Mouse (Mus musculus) stomach, embryonic 14.5 days (tissue): ENCODE data around the gene Lrp8. TPM values are rescaled to one million over a fixed set of nuclear protein-coding genes. Genes with fewer than 3 reads are reported as not detected.

Source experiments
- ATAC-seq: fragments of 200-750 bp; cut with Nextera tagmentation; 2 replicates; pipeline ENCODE4 v1.8.0; 2017; ENCODE audit warnings: low read depth, moderate TSS enrichment; ENCODE audit not compliant: insufficient number of reproducible peaks, insufficient read depth, low FRiP score
- H3K27ac ChIP-seq: fragments of 300-500 bp; sonication (generic); 2 replicates; pipeline ENCODE4 v1.5.1; 2014; ENCODE audit warnings: mild to moderate bottlenecking, low read length, moderate library complexity, mixed read lengths
- H3K27me3 ChIP-seq: fragments of 300-500 bp; sonication (generic); 2 replicates; pipeline ENCODE4 v1.6.1; 2014; ENCODE audit warnings: low read length, control low read depth, mixed read lengths; ENCODE audit not compliant: control insufficient read depth, insufficient read depth
- H3K36me3 ChIP-seq: fragments of 300-500 bp; sonication (generic); 2 replicates; pipeline ENCODE4 v1.6.1; 2014; ENCODE audit warnings: mild to moderate bottlenecking, control low read depth, low read length, moderate library complexity, mixed read lengths; ENCODE audit not compliant: control insufficient read depth, insufficient read depth
- H3K4me1 ChIP-seq: fragments of 300-500 bp; sonication (generic); 2 replicates; pipeline ENCODE4 v1.6.1; 2014; ENCODE audit warnings: low read length, control low read depth, mixed read lengths; ENCODE audit not compliant: control insufficient read depth, insufficient read depth
- H3K4me2 ChIP-seq: fragments of 300-500 bp; sonication (generic); replicated peaks from 2 replicates; pipeline ENCODE4 v1.6.1; 2014; ENCODE audit warnings: low read depth, low read length, control low read depth
- H3K4me3 ChIP-seq: fragments of 300-500 bp; sonication (generic); 2 replicates; pipeline ENCODE4 v1.5.1; 2014; ENCODE audit warnings: low read depth, low read length, control low read depth
- H3K9ac ChIP-seq: fragments of 300-500 bp; sonication (generic); replicated peaks from 2 replicates; pipeline ENCODE4 v1.6.1; 2014; ENCODE audit warnings: low read depth, mild to moderate bottlenecking, control low read depth, low read length, moderate library complexity, mixed read lengths
- H3K9me3 ChIP-seq: fragments of 300-500 bp; sonication (generic); 2 replicates; pipeline ENCODE4 v1.6.1; 2016; ENCODE audit warnings: low read depth, low read length, control low read depth; ENCODE audit not compliant: control insufficient read depth
- WGBS: fragments of 180-500 bp; shearing (Covaris S2); extraction: QIAGEN DNeasy Blood & Tissue Kit; methylation state at CpG from one replicate; pipeline ENCODE4 v1.1.7; 2014; 5-methylcytosine and 5-hydroxymethylcytosine counted together
- polyA plus RNA-seq: library from polyadenylated mRNA; unstranded; fragments of >200 nt; fragmentation: Nextera tagmentation; extraction: Ambion mirVana; gene quantifications from 2 replicates; pipeline ENCODE4 v1.2.1, GENCODE M21; 2014

The Lrp8 gene
- polyA plus RNA-seq, 1 experiment from 2014 or later = 1.6 TPM

GRCm38 (mm10) chr4:107830189-107830588 is 28.1 kb downstream of the Lrp8 start:
- no peak overlapping the region for H3K4me2 ChIP-seq
- no peaks in the 10 kb centered on the region for H3K36me3 ChIP-seq
- no peak overlapping the region for H3K9ac ChIP-seq
- H3K27me3 ChIP-seq = no peaks in the 10 kb centered on the region
- H3K4me1 ChIP-seq = peaks cover 9% of the 10 kb centered on the region
- H3K4me3 ChIP-seq = no peak overlapping the region
- no peak overlapping the region for H3K27ac ChIP-seq
- no peaks in the 10 kb centered on the region for H3K9me3 ChIP-seq
- ATAC-seq = no peak
- WGBS = 78% methylated on average over 10 of the region's 10 CpGs

GRCm38 (mm10) chr4:107830821-107831221 is 28.8 kb downstream of the Lrp8 start:
- H3K9me3 ChIP-seq = no peaks in the 10 kb centered on the region
- H3K4me2 ChIP-seq = no peak overlapping the region
- ATAC-seq = no peak
- no peak overlapping the region for H3K4me3 ChIP-seq
- WGBS = 74% methylated on average over 7 of the region's 7 CpGs
- H3K27me3 ChIP-seq = no peaks in the 10 kb centered on the region
- H3K4me1 ChIP-seq = peaks cover 9% of the 10 kb centered on the region
- H3K9ac ChIP-seq = no peak overlapping the region
- H3K36me3 ChIP-seq = no peaks in the 10 kb centered on the region
- no peak overlapping the region for H3K27ac ChIP-seq

DNA sequence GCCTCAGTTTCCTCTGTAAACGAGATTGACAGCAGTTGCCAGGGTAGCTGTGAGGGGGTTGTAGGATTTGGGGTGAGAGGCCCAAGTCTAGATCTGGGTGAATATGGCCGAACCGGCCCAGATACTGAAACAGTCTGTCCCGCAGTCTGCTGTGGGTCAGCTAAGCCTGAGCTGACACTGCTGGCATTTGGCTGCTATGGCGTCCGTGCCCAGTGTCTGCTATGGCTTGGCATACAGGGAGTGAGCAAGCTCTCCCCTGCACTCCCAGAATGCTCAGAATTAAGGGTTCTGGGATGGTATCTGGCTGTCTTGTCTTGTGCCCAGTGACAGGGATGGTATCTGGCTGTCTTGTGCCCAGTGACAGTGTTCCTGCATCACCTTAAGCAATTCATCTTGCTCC is 29.6 kb downstream of the Lrp8 start:
- no peak for ATAC-seq
- Histone ChIP-seq H3K27me3 (no peaks in the 10 kb centered on the region), H3K36me3 (no peaks in the 10 kb centered on the region), H3K9me3 (no peaks in the 10 kb centered on the region), H3K9ac (no peak overlapping the region), H3K27ac (no peak overlapping the region), H3K4me1 (peaks cover 9% of the 10 kb centered on the region), H3K4me2 (no peak overlapping the region), H3K4me3 (no peak overlapping the region)
- 87% methylated on average over 6 of the region's 6 CpGs for WGBS

DNA sequence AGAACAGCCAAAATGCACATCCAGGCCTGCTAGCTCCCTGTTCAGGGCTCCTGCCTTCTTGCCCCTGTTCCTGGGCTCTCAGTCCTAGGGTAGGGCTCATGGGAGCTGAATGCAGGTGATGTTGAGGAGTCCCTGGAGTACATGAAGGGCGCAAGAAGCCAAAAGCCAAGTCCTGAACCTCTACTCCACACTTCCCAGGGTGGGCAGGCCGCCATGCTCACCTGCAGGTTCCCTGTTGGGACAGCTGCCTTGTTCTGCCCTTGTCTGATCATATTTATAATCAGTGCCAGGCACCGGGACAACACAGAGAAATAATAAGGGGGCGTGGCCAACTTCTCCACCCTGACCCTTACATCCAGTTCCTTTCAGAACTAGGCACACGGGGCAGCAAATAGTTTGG is 31.5 kb downstream of the Lrp8 start:
- WGBS = 81% methylated on average over 5 of the region's 5 CpGs
- no peak for ATAC-seq
- Histone ChIP-seq H3K4me1 (peaks cover 8% of the 10 kb centered on the region), H3K9ac (no peak overlapping the region), H3K9me3 (no peaks in the 10 kb centered on the region), H3K36me3 (no peaks in the 10 kb centered on the region), H3K4me3 (no peak overlapping the region), H3K4me2 (no peak overlapping the region), H3K27ac (no peak overlapping the region), H3K27me3 (no peaks in the 10 kb centered on the region)

DNA sequence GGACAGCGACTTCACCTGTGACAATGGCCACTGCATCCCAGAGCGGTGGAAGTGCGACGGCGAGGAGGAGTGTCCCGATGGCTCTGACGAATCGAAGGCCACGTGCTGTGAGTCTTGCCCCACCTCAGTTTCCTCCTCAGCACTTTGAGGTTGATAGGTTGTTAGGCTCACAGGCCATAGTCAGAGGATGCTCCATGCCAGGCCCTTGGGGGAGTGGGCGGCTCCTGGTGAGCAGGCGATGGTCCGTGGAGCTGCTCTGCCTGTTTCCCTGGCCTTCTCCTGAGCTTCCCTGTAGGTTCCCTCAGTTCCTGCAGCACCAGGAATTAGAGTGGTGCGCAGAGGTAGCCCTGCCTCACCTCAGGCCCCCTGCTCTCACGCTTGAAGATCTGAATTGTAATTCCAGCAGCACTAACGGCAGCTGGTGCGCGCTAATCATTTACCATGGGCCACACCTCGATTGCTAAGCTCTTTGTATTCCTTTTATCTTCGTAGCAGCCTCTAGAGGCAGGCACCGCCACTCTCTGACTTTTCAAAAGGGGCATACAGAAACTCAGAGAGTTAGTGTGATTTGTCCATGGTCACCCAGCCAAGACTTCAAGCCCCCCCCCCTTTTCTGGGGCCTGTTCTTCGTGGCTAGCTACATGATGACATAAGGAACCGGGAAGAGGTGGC is 32.7 kb downstream of the Lrp8 start:
- no peak overlapping the region for H3K9ac ChIP-seq
- 57% methylated on average over 22 of the region's 22 CpGs for WGBS
- no peak overlapping the region for H3K4me2 ChIP-seq
- ATAC-seq = 0 out of 2 replicates have a peak, but pooled peaks have one; percentile 57
- H3K9me3 ChIP-seq = no peaks in the 10 kb centered on the region
- H3K36me3 ChIP-seq = no peaks in the 10 kb centered on the region
- no peaks in the 10 kb centered on the region for H3K4me1 ChIP-seq
- H3K4me3 ChIP-seq = no peak overlapping the region
- no peaks in the 10 kb centered on the region for H3K27me3 ChIP-seq
- no peak overlapping the region for H3K27ac ChIP-seq

GRCm38 (mm10) chr4:107835508-107835909 is 33.4 kb downstream of the Lrp8 start:
- WGBS = 49% methylated on average over 5 of the region's 5 CpGs
- Histone ChIP-seq H3K9ac (no peak overlapping the region), H3K4me3 (no peak overlapping the region), H3K27ac (no peak overlapping the region), H3K4me1 (no peaks in the 10 kb centered on the region), H3K27me3 (no peaks in the 10 kb centered on the region), H3K4me2 (no peak overlapping the region), H3K9me3 (no peaks in the 10 kb centered on the region), H3K36me3 (no peaks in the 10 kb centered on the region)
- ATAC-seq = no peak

DNA sequence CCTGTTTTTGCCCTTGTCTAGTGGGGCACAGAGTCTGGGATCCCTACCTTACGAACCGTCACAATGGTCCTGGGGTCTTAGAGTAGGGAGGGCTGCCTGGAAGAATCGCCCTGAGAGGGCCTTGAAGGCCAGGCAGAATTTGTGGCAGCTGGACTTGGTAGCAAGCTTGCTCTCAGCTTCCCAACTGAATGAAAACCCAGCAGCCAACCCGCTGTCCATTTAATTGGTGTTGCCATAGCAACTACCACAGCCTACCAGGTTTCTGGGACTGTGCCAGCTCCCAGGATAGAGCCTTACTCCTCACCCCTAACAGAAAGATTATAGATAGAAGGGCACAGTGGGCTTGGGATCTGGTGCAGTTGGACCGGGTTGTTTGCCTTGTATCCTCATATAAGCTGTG is 34.7 kb downstream of the Lrp8 start:
- H3K9me3 ChIP-seq = no peaks in the 10 kb centered on the region
- ATAC-seq = no peak
- H3K36me3 ChIP-seq = no peaks in the 10 kb centered on the region
- no peaks in the 10 kb centered on the region for H3K27me3 ChIP-seq
- no peak overlapping the region for H3K9ac ChIP-seq
- no peak overlapping the region for H3K27ac ChIP-seq
- H3K4me2 ChIP-seq = no peak overlapping the region
- no peak overlapping the region for H3K4me3 ChIP-seq
- H3K4me1 ChIP-seq = no peaks in the 10 kb centered on the region
- WGBS = 80% methylated on average over 5 of the region's 5 CpGs

DNA sequence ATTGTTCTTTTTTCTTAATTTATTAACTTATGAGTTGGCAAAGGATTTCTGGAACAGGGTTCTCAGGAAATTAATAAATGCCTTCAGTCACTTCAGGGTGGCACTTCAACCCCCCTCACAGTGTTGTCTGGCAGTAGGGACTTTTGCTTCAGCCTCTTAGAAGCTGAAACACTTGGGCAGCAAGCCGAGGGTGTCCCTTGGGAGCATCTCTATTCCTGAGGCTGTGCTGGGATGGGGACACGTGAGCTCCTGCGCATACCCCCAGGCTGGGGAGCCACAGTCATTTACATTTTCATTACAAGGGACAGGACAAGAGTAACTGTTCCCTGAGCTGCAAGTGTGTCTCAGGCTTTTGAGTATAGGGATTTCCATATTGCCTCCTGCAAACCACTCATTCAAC is 35.8 kb downstream of the Lrp8 start:
- Histone ChIP-seq H3K4me2 (no peak overlapping the region), H3K4me1 (no peaks in the 10 kb centered on the region), H3K27ac (no peak overlapping the region), H3K9ac (no peak overlapping the region), H3K27me3 (no peaks in the 10 kb centered on the region), H3K36me3 (no peaks in the 10 kb centered on the region), H3K9me3 (no peaks in the 10 kb centered on the region), H3K4me3 (no peak overlapping the region)
- 85% methylated on average over 3 of the region's 3 CpGs for WGBS
- no peak for ATAC-seq

DNA sequence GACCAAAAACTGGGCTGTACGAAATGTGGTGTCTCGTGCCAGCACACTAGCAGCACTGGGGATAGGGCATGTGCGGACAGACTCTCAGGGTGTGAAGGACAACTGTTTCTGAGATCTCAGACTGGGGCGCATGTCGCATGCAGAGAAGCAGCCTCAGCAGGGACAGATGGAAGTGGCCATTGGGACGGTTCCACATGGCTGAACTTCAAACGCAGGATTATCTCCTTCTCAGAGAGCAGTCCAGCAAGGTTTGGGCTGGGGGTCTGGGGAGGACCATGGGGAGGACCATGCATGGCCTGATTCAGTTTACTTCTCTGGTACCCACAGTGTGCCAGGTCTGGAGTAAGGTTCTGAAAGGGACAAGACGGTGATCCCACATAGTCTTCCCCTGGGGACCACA is 41.6 kb downstream of the Lrp8 start:
- H3K4me2 ChIP-seq = no peak overlapping the region
- H3K4me3 ChIP-seq = no peak overlapping the region
- H3K9me3 ChIP-seq = no peaks in the 10 kb centered on the region
- H3K36me3 ChIP-seq = no peaks in the 10 kb centered on the region
- peaks cover 5% of the 10 kb centered on the region for H3K27me3 ChIP-seq
- 88% methylated on average over 8 of the region's 8 CpGs for WGBS
- H3K27ac ChIP-seq = no peak overlapping the region
- H3K4me1 ChIP-seq = no peaks in the 10 kb centered on the region
- no peak overlapping the region for H3K9ac ChIP-seq
- no peak for ATAC-seq
